Mouse (Mus musculus) small intestine, adult 2 months (tissue): ENCODE data around the gene Dab2ip.

Experiments
- CTCF ChIP-seq: fragments of 200-500 bp; IDR thresholded peaks from 2 replicates; pipeline ENCODE4 v1.5.1; 2012; ENCODE audit warnings: low read depth, mild to moderate bottlenecking, control low read depth, inconsistent platforms, low read length, moderate library complexity, mixed read lengths; ENCODE audit not compliant: insufficient replicate concordance, insufficient read length; ENCODE audit errors: extremely low read depth
- POLR2A ChIP-seq: fragments of 200-500 bp; IDR thresholded peaks from 2 replicates; pipeline ENCODE4 v1.6.1; 2012; ENCODE audit warnings: low read depth, mild to moderate bottlenecking, control low read depth, inconsistent platforms, low read length, moderate library complexity

- no peak for TF ChIP-seq POLR2A
- no peak for TF ChIP-seq CTCF
Measured at GRCm38 (mm10) chr2:35764328-35764727, 206.3 kb downstream of the Dab2ip start.
